Mouse (Mus musculus): ENCODE results near the gene Sdk2. TPM values are rescaled to one million over a fixed set of nuclear protein-coding genes. Genes with fewer than 3 reads are reported as not detected.

Gene Sdk2
- polyA plus RNA-seq, 1 experiment from 2014 or later, result 5.0 TPM

DNA sequence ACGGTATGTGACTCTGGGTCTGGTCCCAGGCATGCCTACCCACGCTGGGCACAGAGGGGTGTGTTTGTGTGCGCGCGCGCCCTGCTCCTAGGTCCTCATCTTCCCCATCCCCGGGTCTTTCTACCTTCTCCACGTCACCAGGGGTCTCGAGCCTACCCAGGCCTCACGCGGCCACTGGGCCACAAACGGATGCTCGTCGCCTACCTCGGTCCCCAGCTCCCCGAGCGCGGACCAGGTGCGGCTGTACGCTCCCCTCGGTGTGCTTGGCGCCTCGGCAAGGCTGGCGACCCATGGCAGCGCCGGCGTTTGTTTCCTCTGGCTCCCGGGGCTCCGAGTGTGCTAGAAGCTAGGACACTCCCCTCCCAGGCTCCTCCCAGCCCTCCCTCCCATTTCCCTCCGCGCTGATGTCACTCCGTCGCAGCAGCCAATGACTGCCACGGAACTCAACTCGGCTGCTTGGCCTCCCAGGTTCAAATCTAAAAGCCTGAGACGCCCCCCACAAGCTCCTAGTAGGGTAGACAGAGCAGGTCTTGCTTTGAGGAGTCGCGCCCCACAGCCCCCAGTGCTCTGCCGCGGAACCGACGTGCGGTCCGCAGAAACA lies 315.3 kb downstream of the Sdk2 start, which contains the start of gene Cdc42ep4:
Gene Cdc42ep4, minus strand, starts transcription at position 398 of the 601 bp plus-strand sequence.
- peak within 1 kb of the TSS; percentile 91 for H3K27ac ChIP-seq (ENCODE audit: low read depth, low read length)
- no peaks in the 10 kb centered on the region for H3K9me3 ChIP-seq (ENCODE audit: control insufficient read depth, low read length)
- ATAC-seq (ENCODE audit: low read depth), result peak; percentile 87
- H3K4me2 ChIP-seq (ENCODE audit: low read depth, low read length), result peak within 1 kb of the TSS; percentile 48
- H3K4me3 ChIP-seq (ENCODE audit: low read depth, low read length), result peak within 1 kb of the TSS; percentile 87
- H3K4me1 ChIP-seq (ENCODE audit: control insufficient read depth, insufficient read depth, low read length), result peaks cover 30% of the 10 kb centered on the region
- WGBS, result under 1% methylated on average over 44 of the region's 44 CpGs
- H3K36me3 ChIP-seq (ENCODE audit: control insufficient read depth, insufficient read depth, low read length), result no peaks in the 10 kb centered on the region
- peak within 1 kb of the TSS; percentile 87 for H3K9ac ChIP-seq (replicated peaks; ENCODE audit: low read depth, low read length)
- H3K27me3 ChIP-seq (ENCODE audit: control insufficient read depth, insufficient read depth, low read length), result no peaks in the 10 kb centered on the region

DNA sequence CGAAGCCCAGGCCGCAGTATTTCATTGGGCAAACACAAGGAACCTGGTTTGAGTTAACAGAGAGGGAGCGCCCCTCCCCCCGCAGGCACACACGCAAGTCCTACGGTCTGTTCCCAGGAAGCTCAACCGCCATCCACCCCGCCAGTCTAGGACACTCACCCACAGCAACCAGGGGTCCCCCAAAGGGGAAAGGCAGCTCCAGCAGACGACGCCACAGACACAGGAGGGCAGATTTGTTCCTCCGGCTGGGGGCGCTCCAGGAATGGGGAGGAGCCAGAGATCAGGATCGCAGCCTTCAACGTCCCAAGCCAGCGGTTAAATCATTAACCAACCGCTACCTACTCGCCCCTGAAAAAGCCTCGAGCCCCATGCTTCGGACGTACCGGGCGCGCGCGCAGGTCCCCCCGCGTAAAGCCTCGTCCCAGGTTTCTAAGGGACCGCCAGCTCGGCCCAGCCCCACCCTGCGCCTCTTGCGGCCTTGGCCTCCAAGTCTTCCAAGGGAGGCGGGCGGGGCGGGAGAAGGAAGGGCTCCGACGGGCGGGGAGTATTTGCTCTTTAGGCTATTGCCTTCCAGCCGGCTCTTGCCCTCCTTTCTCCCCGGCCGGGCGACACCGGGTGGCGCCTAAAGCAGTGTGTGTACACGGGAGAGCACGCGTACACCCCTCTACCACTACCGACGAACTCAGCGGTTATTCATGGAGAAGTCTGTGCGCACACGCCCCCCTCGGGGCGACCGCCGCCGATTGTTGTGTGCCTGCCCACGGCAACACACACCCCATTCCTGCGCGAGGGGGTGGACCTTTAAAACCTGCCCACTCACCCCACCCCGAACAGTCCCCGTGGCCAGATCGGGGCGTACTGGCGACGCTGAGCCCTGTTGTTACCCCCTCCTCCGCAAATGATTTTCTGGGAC lies 316.0 kb downstream of the Sdk2 start:
- under 1% methylated on average over 67 of the region's 67 CpGs for WGBS
- Histone ChIP-seq H3K4me3 (ENCODE audit: low read depth, low read length) (peak overlapping the region; percentile 87), H3K36me3 (ENCODE audit: control insufficient read depth, insufficient read depth, low read length) (no peaks in the 10 kb centered on the region), H3K27ac (ENCODE audit: low read depth, low read length) (peak overlapping the region; percentile 91), H3K27me3 (ENCODE audit: control insufficient read depth, insufficient read depth, low read length) (no peaks in the 10 kb centered on the region), H3K4me2 (ENCODE audit: low read depth, low read length) (peak overlapping the region; percentile 48), H3K9ac (replicated peaks; ENCODE audit: low read depth, low read length) (peak overlapping the region; percentile 87), H3K9me3 (ENCODE audit: control insufficient read depth, low read length) (no peaks in the 10 kb centered on the region), H3K4me1 (ENCODE audit: control insufficient read depth, insufficient read depth, low read length) (peaks cover 30% of the 10 kb centered on the region)
- ATAC-seq (ENCODE audit: low read depth), result peak; percentile 60

DNA sequence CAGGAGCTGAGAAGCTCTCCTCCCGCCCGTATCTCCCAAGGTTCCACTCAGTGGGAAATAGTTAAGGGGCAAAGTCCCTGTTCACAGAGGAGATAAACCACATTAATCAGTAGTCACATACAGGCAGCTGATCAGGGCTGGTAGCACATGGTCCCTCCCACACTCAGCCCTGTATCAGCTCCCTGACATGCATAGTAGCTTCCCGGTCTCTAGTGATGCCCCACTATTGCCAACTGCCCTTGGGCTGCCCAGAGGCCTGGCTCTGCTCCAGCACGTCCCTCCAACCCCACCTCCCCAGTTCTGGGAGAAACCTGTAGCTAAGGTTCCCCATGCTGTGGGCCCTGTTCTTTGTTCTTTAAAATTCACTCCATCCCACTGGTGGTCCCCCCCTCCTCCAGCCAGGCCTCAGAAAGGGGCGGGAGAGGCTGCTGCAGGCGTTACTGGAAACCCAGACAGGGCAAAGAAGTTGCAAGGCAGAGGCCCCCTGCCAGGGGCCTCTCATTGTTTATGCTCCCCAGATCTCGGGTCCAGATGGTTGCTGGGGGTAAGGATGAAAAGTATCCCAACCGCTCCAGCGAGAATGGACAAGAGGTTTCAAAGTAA lies 317.0 kb downstream of the Sdk2 start:
- Histone ChIP-seq H3K27me3 (ENCODE audit: control insufficient read depth, insufficient read depth, low read length) (no peaks in the 10 kb centered on the region), H3K4me1 (ENCODE audit: control insufficient read depth, insufficient read depth, low read length) (peaks cover 30% of the 10 kb centered on the region), H3K9me3 (ENCODE audit: control insufficient read depth, low read length) (no peaks in the 10 kb centered on the region), H3K36me3 (ENCODE audit: control insufficient read depth, insufficient read depth, low read length) (no peaks in the 10 kb centered on the region), H3K4me3 (ENCODE audit: low read depth, low read length) (peak overlapping the region; percentile 87), H3K4me2 (ENCODE audit: low read depth, low read length) (peak overlapping the region; percentile 48), H3K27ac (ENCODE audit: low read depth, low read length) (peak overlapping the region; percentile 91), H3K9ac (replicated peaks; ENCODE audit: low read depth, low read length) (peak overlapping the region; percentile 87)
- WGBS, result 2% methylated on average over 9 of the region's 9 CpGs
- peak; percentile 13; the same call in 1 of the 2 replicates for ATAC-seq (ENCODE audit: low read depth)

DNA sequence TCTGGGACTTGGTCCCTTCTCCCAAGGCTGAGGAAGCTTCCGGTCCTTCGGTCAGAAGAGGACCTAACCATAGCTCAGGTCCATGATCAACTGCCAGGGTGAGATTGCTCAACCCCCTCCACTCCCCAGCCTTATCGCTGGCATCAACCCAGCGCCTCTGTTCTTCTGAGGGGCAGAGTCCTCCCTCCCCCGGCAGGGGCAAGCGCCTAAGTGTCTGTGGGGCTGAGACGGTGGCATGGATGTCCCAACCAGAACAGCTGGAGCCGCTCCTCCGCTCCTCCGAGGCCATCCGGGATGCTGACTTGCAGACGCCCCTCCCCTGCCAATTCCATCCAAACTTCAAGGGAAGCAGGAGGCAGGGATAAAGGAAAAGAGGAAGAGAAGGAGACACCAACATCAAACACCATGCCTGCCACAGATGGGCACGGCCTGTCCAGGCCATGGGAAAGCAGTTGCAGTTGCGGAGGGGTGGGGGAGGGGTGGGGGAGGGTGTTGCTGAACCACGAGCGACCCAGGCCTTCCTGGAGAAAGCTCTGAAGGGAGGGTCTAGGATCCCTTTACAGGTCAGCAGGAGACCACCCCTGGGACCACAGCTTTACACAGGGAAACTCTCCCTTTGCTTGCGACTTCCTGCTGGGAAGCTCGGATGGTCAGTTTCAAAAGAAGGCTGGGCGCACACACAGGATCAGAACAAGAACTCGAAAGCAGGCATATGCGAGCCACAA lies 317.9 kb downstream of the Sdk2 start:
- H3K4me2 ChIP-seq (ENCODE audit: low read depth, low read length), result peak overlapping the region; percentile 48
- WGBS, result 9% methylated on average over 21 of the region's 21 CpGs
- peak overlapping the region; percentile 87 for H3K9ac ChIP-seq (replicated peaks; ENCODE audit: low read depth, low read length)
- H3K27ac ChIP-seq (ENCODE audit: low read depth, low read length), result peak overlapping the region; percentile 91
- H3K36me3 ChIP-seq (ENCODE audit: control insufficient read depth, insufficient read depth, low read length), result no peaks in the 10 kb centered on the region
- H3K4me1 ChIP-seq (ENCODE audit: control insufficient read depth, insufficient read depth, low read length), result peaks cover 30% of the 10 kb centered on the region
- H3K27me3 ChIP-seq (ENCODE audit: control insufficient read depth, insufficient read depth, low read length), result no peaks in the 10 kb centered on the region
- peak overlapping the region; percentile 87 for H3K4me3 ChIP-seq (ENCODE audit: low read depth, low read length)
- no peak for ATAC-seq (ENCODE audit: low read depth)
- H3K9me3 ChIP-seq (ENCODE audit: control insufficient read depth, low read length), result no peaks in the 10 kb centered on the region

DNA sequence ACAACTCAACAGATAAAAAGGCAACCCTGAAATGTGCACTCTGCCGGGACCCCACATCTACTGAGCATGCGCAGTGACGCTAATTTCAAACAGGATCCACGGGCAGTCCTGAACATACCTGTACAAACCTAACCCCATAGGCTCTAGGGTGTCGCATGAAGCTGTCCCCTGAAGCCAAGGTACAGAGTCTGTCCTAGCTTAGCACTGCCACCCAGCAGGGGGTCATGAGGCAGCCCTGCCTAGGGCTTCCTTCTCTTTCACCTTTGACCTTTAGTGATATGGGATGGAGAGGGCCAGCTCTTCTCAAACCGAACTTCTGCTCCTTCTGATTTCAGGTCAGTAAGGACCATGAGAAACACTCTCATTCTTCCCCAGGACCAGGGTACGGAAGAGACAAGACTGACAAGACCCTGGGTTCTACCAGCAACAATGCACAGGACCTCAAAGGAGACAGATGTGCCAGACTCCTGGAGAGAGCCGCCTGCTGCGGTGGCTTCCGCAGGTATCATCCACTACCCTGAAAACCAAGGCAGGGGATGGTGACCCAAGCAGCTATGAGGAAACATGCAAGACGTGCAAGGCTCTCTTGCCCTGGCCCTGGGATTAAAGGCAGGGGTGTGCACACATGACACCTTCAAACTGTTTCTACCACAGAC lies 319.0 kb downstream of the Sdk2 start:
- no peak overlapping the region for H3K4me3 ChIP-seq (ENCODE audit: low read depth, low read length)
- H3K36me3 ChIP-seq (ENCODE audit: control insufficient read depth, insufficient read depth, low read length), result no peaks in the 10 kb centered on the region
- no peak overlapping the region for H3K9ac ChIP-seq (replicated peaks; ENCODE audit: low read depth, low read length)
- ATAC-seq (ENCODE audit: low read depth), result no peak
- no peak overlapping the region for H3K27ac ChIP-seq (ENCODE audit: low read depth, low read length)
- peak overlapping the region; percentile 48; the same call in 1 of the 2 replicates for H3K4me2 ChIP-seq (ENCODE audit: low read depth, low read length)
- H3K9me3 ChIP-seq (ENCODE audit: control insufficient read depth, low read length), result no peaks in the 10 kb centered on the region
- H3K4me1 ChIP-seq (ENCODE audit: control insufficient read depth, insufficient read depth, low read length), result peaks cover 30% of the 10 kb centered on the region
- WGBS, result 82% methylated on average over 11 of the region's 11 CpGs
- H3K27me3 ChIP-seq (ENCODE audit: control insufficient read depth, insufficient read depth, low read length), result no peaks in the 10 kb centered on the region

DNA sequence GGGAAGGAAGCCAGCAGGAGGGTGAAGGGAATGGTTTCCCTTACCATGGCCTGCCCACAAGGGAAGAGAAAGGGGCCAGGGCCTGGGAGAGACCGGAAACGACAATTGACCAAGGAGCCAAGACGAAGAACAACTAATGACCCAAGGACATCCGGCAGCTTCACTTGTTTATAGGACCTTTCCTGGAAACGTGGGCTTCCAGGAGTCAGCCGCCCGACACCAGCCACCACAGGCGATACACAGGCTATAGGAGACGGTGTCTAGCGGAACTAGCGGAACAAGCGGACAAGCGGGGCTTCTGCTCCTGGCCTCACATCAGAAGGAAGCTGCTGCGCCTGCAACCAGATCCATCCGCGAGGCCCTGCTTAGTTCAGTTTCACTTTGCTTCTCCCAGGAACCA lies 319.8 kb downstream of the Sdk2 start:
- H3K27ac ChIP-seq (ENCODE audit: low read depth, low read length), result no peak overlapping the region
- no peak overlapping the region for H3K9ac ChIP-seq (replicated peaks; ENCODE audit: low read depth, low read length)
- H3K9me3 ChIP-seq (ENCODE audit: control insufficient read depth, low read length), result no peaks in the 10 kb centered on the region
- WGBS, result 77% methylated on average over 16 of the region's 16 CpGs
- peaks cover 27% of the 10 kb centered on the region for H3K4me1 ChIP-seq (ENCODE audit: control insufficient read depth, insufficient read depth, low read length)
- no peak for ATAC-seq (ENCODE audit: low read depth)
- no peak overlapping the region for H3K4me3 ChIP-seq (ENCODE audit: low read depth, low read length)
- H3K36me3 ChIP-seq (ENCODE audit: control insufficient read depth, insufficient read depth, low read length), result no peaks in the 10 kb centered on the region
- H3K27me3 ChIP-seq (ENCODE audit: control insufficient read depth, insufficient read depth, low read length), result no peaks in the 10 kb centered on the region
- H3K4me2 ChIP-seq (ENCODE audit: low read depth, low read length), result 0 out of 2 replicates have a peak overlapping the region, but pooled peaks have one; percentile 7

DNA sequence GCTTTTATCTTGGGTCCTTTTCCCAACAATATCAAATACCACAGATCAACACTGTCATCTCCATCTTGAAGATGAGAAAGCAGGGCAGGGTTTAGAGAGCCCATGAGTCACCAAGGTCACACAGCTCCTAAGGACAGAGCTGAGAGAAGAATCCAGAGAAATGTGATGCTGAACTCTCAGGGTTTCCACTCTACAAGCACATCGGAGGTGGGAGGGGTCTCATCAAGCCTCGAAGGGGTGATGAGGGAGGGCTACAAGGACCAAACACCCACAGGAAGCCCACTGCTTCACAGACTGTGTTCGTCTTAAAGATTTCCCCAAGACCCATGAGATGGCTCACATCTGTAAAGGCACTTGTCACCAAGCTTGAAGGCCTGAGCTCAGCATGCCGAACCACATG lies 320.9 kb downstream of the Sdk2 start:
- no peak for ATAC-seq (ENCODE audit: low read depth)
- Histone ChIP-seq H3K9me3 (ENCODE audit: control insufficient read depth, low read length) (no peaks in the 10 kb centered on the region), H3K27me3 (ENCODE audit: control insufficient read depth, insufficient read depth, low read length) (no peaks in the 10 kb centered on the region), H3K27ac (ENCODE audit: low read depth, low read length) (no peak overlapping the region), H3K9ac (replicated peaks; ENCODE audit: low read depth, low read length) (no peak overlapping the region), H3K4me1 (ENCODE audit: control insufficient read depth, insufficient read depth, low read length) (peaks cover 24% of the 10 kb centered on the region), H3K36me3 (ENCODE audit: control insufficient read depth, insufficient read depth, low read length) (no peaks in the 10 kb centered on the region), H3K4me2 (ENCODE audit: low read depth, low read length) (no peak overlapping the region), H3K4me3 (ENCODE audit: low read depth, low read length) (no peak overlapping the region)
- 84% methylated on average over 4 of the region's 4 CpGs for WGBS

DNA sequence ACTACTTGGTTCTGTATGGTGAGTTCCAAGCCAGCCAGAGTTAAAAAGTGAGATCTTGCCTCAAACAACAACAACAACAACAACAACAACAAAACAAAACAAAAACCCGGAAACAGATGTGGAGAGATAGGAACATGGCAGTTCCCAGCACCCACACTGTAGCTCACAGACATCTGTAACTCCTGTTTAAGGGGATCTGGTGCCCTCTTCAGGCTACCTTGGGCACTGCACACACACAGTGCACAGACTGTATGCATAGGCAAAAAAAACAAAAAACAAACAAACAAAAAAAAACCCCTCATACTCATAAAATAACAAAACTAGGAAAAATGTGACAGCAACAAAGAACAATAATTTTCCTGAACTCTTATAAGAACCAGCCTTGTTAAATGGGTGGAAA lies 323.8 kb downstream of the Sdk2 start:
- H3K4me2 ChIP-seq (ENCODE audit: low read depth, low read length), result no peak overlapping the region
- H3K27ac ChIP-seq (ENCODE audit: low read depth, low read length), result no peak overlapping the region
- no peaks in the 10 kb centered on the region for H3K36me3 ChIP-seq (ENCODE audit: control insufficient read depth, insufficient read depth, low read length)
- no peak overlapping the region for H3K9ac ChIP-seq (replicated peaks; ENCODE audit: low read depth, low read length)
- H3K4me1 ChIP-seq (ENCODE audit: control insufficient read depth, insufficient read depth, low read length), result peaks cover 9% of the 10 kb centered on the region
- H3K27me3 ChIP-seq (ENCODE audit: control insufficient read depth, insufficient read depth, low read length), result no peaks in the 10 kb centered on the region
- whole genome bisulfite sequencing, result 93% methylated on average over 1 of the region's 1 CpGs
- no peak overlapping the region for H3K4me3 ChIP-seq (ENCODE audit: low read depth, low read length)
- no peak for ATAC-seq (ENCODE audit: low read depth)
- H3K9me3 ChIP-seq (ENCODE audit: control insufficient read depth, low read length), result no peaks in the 10 kb centered on the region

Data from neural tube, embryonic 14.5 days (tissue).